Mouse (Mus musculus): ENCODE results near the gene Klhl8.

- TF ChIP-seq POLR2A (IDR thresholded peaks at IDR 0.05; ENCODE audit: extremely low read depth, insufficient read depth, low read length) (no peak), CTCF (IDR thresholded peaks at IDR 0.05; ENCODE audit: extremely low read depth, insufficient read depth, low read length) (no peak)
Observed at GRCm38 (mm10) chr5:103889766-103890165, 21.3 kb downstream of the Klhl8 start.

All from cortical plate, adult 2 months (tissue).